Mouse (Mus musculus): Measurements from ENCODE around the gene Gm11011. TPM values are rescaled to one million over a fixed set of nuclear protein-coding genes. Genes with fewer than 3 reads are reported as not detected.
A peak's percentile ranks its signal among the peaks of the same experiment; 100 is the strongest.

Gene Gm11011
- polyA plus RNA-seq, 1 experiment from 2014 or later: not detected

DNA sequence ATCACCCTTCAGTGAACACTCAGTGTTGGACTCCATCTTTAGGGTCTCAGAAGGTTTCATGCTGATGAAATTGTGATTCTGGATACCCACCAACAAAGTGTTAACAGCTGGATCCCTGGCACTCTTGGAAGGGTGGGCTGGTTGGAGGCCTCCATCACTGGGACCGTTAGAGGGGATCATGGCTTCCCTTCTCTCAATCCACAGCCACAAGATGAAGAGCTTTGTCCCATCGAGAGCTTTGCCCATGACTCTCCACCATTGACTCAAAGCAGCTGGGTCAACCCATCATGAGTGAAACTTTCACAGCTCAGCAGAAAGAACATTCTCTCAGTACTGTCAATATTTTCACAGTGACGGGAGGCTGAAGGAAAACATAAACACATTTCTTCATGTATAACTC lies 4.1 kb downstream of the Gm11011 start:
- 68% methylated on average over 3 of the region's 3 CpGs for WGBS
- no peak overlapping the region for H3K4me3 ChIP-seq (ENCODE audit: low read depth, low read length)
- H3K9me3 ChIP-seq (ENCODE audit: control insufficient read depth, low read length): no peaks in the 10 kb centered on the region
- no peak overlapping the region for H3K27ac ChIP-seq (replicated peaks; ENCODE audit: low read depth, low read length)
- H3K36me3 ChIP-seq (ENCODE audit: control insufficient read depth, insufficient read depth, low read length): no peaks in the 10 kb centered on the region
- H3K4me1 ChIP-seq (ENCODE audit: control insufficient read depth, insufficient read depth, low read length): 0 out of 2 replicates have a peak, but pooled peaks cover 3% of the 10 kb centered on the region
- H3K4me2 ChIP-seq (ENCODE audit: low read depth, low read length): no peak overlapping the region
- ATAC-seq (ENCODE audit: low read depth) (no peak), DNase-seq (ENCODE audit: low spot score) (no peak)
- no peaks in the 10 kb centered on the region for H3K27me3 ChIP-seq (replicated peaks; ENCODE audit: control insufficient read depth, insufficient read depth, low read length)
- no peak overlapping the region for H3K9ac ChIP-seq (ENCODE audit: low read depth, low read length)

DNA sequence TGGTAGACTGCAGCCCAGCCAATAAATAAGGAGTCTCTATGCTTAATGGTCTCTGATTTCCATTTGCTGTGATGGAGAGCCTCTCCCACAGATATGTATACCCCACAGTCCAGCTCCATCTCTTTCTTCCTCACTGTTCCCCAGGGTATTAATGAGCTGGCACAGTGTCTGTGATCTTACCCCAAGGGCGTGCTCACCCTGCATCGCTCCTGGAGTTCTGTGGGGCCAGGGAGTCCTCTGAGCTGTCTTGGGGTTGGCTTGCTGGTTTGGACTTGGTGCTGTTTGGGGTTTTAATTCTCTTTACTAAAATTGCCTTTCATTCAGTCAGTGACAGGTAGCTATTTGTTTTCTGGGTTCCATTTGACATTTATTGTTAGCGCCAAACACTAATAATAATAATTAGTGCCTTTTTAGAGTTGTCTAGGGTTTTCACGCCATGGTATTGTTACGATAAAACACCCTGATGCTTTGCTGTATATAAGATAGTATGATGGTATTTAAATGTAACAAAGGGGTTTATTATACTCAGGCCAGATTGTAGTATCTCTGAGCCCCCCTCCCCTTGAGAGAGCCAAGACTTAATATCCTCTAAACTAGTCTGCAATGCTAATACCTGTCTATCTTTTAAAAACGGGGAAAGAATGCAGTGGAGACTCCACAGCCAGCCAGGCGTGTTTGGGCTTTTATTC lies 9.9 kb downstream of the Gm11011 start:
- no peaks in the 10 kb centered on the region for H3K36me3 ChIP-seq (ENCODE audit: control insufficient read depth, insufficient read depth, low read length)
- no peaks in the 10 kb centered on the region for H3K4me1 ChIP-seq (ENCODE audit: control insufficient read depth, insufficient read depth, low read length)
- no peak overlapping the region for H3K27ac ChIP-seq (replicated peaks; ENCODE audit: low read depth, low read length)
- no peaks in the 10 kb centered on the region for H3K27me3 ChIP-seq (replicated peaks; ENCODE audit: control insufficient read depth, insufficient read depth, low read length)
- no peak overlapping the region for H3K4me2 ChIP-seq (ENCODE audit: low read depth, low read length)
- no peaks in the 10 kb centered on the region for H3K9me3 ChIP-seq (ENCODE audit: control insufficient read depth, low read length)
- ATAC-seq (ENCODE audit: low read depth): no peak
- no peak overlapping the region for H3K4me3 ChIP-seq (ENCODE audit: low read depth, low read length)
- no peak for DNase-seq (ENCODE audit: low spot score)
- no peak overlapping the region for H3K9ac ChIP-seq (ENCODE audit: low read depth, low read length)
- 75% methylated on average over 7 of the region's 7 CpGs for WGBS

DNA sequence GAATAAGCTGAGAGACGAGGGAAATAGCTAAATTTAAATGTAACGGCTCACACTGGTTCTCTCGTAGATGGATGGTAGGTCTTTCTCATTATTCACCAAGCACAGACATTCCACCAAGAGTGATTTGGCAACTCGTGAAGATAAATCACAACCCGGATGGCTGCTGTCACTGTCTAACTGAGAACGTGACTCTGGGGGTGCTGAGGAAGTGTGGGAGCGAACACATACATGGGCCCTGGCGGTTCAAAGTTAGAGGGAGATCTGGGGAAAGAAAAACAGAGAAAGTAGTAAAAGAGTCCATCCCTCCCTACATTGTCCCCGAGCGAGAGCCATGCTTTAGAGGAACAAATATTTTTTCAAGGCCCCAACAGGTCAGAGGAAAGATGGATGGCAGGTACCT lies 17.5 kb downstream of the Gm11011 start:
- Histone ChIP-seq H3K27ac (replicated peaks; ENCODE audit: low read depth, low read length) (no peak overlapping the region), H3K4me1 (ENCODE audit: control insufficient read depth, insufficient read depth, low read length) (peaks cover 3% of the 10 kb centered on the region; the same call in 1 of the 2 replicates), H3K9me3 (ENCODE audit: control insufficient read depth, low read length) (no peaks in the 10 kb centered on the region), H3K27me3 (replicated peaks; ENCODE audit: control insufficient read depth, insufficient read depth, low read length) (no peaks in the 10 kb centered on the region), H3K9ac (ENCODE audit: low read depth, low read length) (no peak overlapping the region), H3K36me3 (ENCODE audit: control insufficient read depth, insufficient read depth, low read length) (no peaks in the 10 kb centered on the region), H3K4me2 (ENCODE audit: low read depth, low read length) (no peak overlapping the region), H3K4me3 (ENCODE audit: low read depth, low read length) (no peak overlapping the region)
- ATAC-seq (ENCODE audit: low read depth): no peak
- 86% methylated on average over 10 of the region's 10 CpGs for WGBS
- no peak for DNase-seq (ENCODE audit: low spot score)

DNA sequence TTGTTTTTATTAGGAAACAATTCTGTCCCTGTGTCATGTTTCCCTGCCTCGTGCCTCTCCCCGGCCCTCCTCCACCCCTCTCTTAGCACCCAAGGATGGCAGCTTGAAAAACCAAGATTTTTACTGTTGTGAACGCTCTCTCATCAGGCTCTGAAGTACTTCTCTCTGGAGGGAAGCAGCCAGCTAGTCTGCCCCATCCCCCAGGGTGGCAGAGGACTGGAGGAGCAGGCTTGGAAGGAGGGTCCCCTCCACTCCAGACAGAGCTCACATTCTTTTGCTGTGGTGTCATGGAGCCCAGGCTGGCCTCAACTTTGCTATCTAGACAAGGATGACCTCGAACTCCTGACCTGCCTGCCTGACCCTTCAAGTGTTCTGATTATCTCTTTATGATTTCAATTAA lies 21.4 kb downstream of the Gm11011 start:
- ATAC-seq (ENCODE audit: low read depth) (no peak), DNase-seq (ENCODE audit: low spot score) (no peak)
- no peak overlapping the region for H3K9ac ChIP-seq (ENCODE audit: low read depth, low read length)
- H3K27me3 ChIP-seq (replicated peaks; ENCODE audit: control insufficient read depth, insufficient read depth, low read length): no peaks in the 10 kb centered on the region
- peaks cover 3% of the 10 kb centered on the region; the same call in 1 of the 2 replicates for H3K4me1 ChIP-seq (ENCODE audit: control insufficient read depth, insufficient read depth, low read length)
- H3K4me2 ChIP-seq (ENCODE audit: low read depth, low read length): no peak overlapping the region
- H3K9me3 ChIP-seq (ENCODE audit: control insufficient read depth, low read length): no peaks in the 10 kb centered on the region
- no peak overlapping the region for H3K4me3 ChIP-seq (ENCODE audit: low read depth, low read length)
- no peaks in the 10 kb centered on the region for H3K36me3 ChIP-seq (ENCODE audit: control insufficient read depth, insufficient read depth, low read length)
- WGBS: 46% methylated on average over 4 of the region's 4 CpGs
- H3K27ac ChIP-seq (replicated peaks; ENCODE audit: low read depth, low read length): no peak overlapping the region

DNA sequence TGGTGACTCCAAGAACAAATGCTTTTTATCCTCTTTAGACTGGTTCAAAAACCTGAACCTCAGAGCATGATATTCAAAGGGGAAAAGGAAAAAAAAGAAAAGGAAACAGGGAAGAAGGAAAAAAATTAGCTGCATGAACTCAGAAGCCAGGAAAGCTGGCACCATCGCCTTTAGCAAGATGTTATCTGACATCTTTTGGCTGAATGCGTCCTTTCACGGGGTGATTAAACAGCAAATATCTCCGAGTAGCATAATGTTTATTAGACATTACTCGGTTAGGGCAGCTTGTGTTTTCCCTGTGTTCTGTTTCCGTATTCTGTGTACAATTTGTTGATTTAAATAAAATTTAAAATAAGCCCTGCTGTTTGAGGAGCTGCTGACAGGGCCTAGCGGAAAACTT lies 21.8 kb downstream of the Gm11011 start:
- Histone ChIP-seq H3K9me3 (ENCODE audit: control insufficient read depth, low read length) (no peaks in the 10 kb centered on the region), H3K4me3 (ENCODE audit: low read depth, low read length) (no peak overlapping the region), H3K9ac (ENCODE audit: low read depth, low read length) (no peak overlapping the region), H3K4me2 (ENCODE audit: low read depth, low read length) (no peak overlapping the region), H3K36me3 (ENCODE audit: control insufficient read depth, insufficient read depth, low read length) (no peaks in the 10 kb centered on the region), H3K27ac (replicated peaks; ENCODE audit: low read depth, low read length) (no peak overlapping the region), H3K27me3 (replicated peaks; ENCODE audit: control insufficient read depth, insufficient read depth, low read length) (no peaks in the 10 kb centered on the region), H3K4me1 (ENCODE audit: control insufficient read depth, insufficient read depth, low read length) (peaks cover 3% of the 10 kb centered on the region; the same call in 1 of the 2 replicates)
- 44% methylated on average over 7 of the region's 7 CpGs for WGBS
- DNase-seq (ENCODE audit: low spot score) (no peak), ATAC-seq (ENCODE audit: low read depth) (no peak)

DNA sequence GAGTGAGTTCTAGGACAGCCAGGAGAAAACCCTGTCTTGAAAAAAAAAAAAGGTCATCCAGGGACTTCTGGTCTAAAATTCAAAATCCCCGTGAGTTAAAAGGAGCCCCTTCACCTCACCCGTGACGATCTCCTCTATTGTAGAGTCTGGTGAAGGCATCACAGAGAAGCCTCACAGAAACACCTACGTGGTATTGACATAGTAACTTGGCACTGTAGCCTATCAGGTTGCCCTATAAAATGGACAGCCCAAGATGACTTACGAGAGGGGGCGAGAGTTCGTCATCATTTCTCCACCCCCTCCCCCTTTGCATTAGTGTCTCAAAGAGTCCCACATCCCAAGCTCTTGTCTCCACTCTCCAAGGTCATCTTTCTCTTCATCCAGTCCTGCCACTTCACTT lies 41.9 kb downstream of the Gm11011 start:
- no peak for ATAC-seq (ENCODE audit: low read depth)
- H3K9ac ChIP-seq (ENCODE audit: low read depth, low read length): no peak overlapping the region

DNA sequence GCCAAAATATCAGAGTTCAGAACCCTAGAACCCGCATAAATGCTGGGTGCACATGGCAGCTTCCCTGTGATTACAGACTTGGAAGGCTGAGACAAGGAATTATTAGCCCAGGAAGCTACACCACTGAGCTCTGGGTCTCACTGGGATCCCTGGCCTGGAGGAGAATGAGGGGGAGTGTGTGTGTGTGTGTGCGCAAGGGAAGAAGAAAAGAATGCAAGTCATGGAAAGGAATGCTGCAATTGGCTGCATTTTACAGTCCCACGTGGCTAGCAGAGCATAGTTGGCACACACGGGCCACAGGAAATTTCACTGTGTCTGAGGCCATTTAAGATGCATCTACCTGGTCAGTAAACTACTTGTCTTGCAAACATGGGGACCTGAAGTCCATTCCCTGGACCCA lies 48.6 kb downstream of the Gm11011 start:
- Histone ChIP-seq H3K36me3 (ENCODE audit: control insufficient read depth, insufficient read depth, low read length) (no peaks in the 10 kb centered on the region), H3K27me3 (replicated peaks; ENCODE audit: control insufficient read depth, insufficient read depth, low read length) (no peaks in the 10 kb centered on the region), H3K9ac (ENCODE audit: low read depth, low read length) (no peak overlapping the region), H3K4me1 (ENCODE audit: control insufficient read depth, insufficient read depth, low read length) (no peaks in the 10 kb centered on the region), H3K4me2 (ENCODE audit: low read depth, low read length) (no peak overlapping the region), H3K9me3 (ENCODE audit: control insufficient read depth, low read length) (no peaks in the 10 kb centered on the region), H3K27ac (replicated peaks; ENCODE audit: low read depth, low read length) (no peak overlapping the region), H3K4me3 (ENCODE audit: low read depth, low read length) (no peak overlapping the region)
- DNase-seq (ENCODE audit: low spot score) (peak; percentile 38), ATAC-seq (ENCODE audit: low read depth) (no peak; the same call in 1 of the 2 replicates)
- 53% methylated on average over 4 of the region's 4 CpGs for WGBS

More for the DNA sequence above, 41.9 kb downstream of the Gm11011 start:
- H3K36me3 ChIP-seq (ENCODE audit: control insufficient read depth, insufficient read depth, low read length): no peaks in the 10 kb centered on the region
- no peak for DNase-seq (ENCODE audit: low spot score)
- H3K4me2 ChIP-seq (ENCODE audit: low read depth, low read length): no peak overlapping the region
- WGBS: 95% methylated on average over 7 of the region's 7 CpGs
- H3K4me1 ChIP-seq (ENCODE audit: control insufficient read depth, insufficient read depth, low read length): 0 out of 2 replicates have a peak, but pooled peaks cover 7% of the 10 kb centered on the region
- no peak overlapping the region for H3K27ac ChIP-seq (replicated peaks; ENCODE audit: low read depth, low read length)
- no peak overlapping the region for H3K4me3 ChIP-seq (ENCODE audit: low read depth, low read length)
- H3K27me3 ChIP-seq (replicated peaks; ENCODE audit: control insufficient read depth, insufficient read depth, low read length): no peaks in the 10 kb centered on the region
- no peaks in the 10 kb centered on the region for H3K9me3 ChIP-seq (ENCODE audit: control insufficient read depth, low read length)

All from embryonic facial prominence, embryonic 14.5 days (tissue).